Mouse (Mus musculus) small intestine, adult 2 months (tissue): ENCODE measurements around the gene Ep400.

Experiments used
- CTCF ChIP-seq: fragments of 200-500 bp; IDR thresholded peaks from 2 replicates; pipeline ENCODE4 v1.5.1; 2012; ENCODE audit warnings: low read depth, mild to moderate bottlenecking, control low read depth, inconsistent platforms, low read length, moderate library complexity, mixed read lengths; ENCODE audit not compliant: insufficient replicate concordance, insufficient read length; ENCODE audit errors: extremely low read depth
- POLR2A ChIP-seq: fragments of 200-500 bp; IDR thresholded peaks from 2 replicates; pipeline ENCODE4 v1.6.1; 2012; ENCODE audit warnings: low read depth, mild to moderate bottlenecking, control low read depth, inconsistent platforms, low read length, moderate library complexity

DNA sequence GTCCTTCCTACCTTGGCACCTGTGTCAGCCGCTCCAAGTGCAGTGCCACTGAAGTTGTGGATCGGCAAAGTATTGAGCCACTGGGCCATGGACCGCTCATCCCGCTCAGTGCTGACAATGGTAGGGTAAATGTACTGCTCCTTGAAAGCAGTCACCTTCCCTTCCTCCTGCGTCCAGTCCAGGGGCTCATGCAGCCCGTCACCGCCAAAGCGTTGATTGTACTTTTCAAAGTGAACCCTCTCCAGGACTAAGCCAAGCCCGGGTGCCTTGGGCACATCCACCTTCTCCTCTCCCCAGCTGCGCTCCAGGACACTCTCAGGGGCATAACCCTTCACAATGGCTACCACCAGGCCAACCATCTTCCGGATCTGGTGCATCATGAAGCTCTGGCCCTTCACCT is 4.0 kb upstream of the Ep400 start:
- TF ChIP-seq CTCF (no peak), POLR2A (no peak)
